Mouse (Mus musculus): ENCODE data around the gene Lrfn4. TPM values are rescaled to one million over a fixed set of nuclear protein-coding genes. Genes with fewer than 3 reads are reported as not detected.
A peak's percentile ranks its signal among the peaks of the same experiment; 100 is the strongest.

Gene Lrfn4
- polyA plus RNA-seq, 1 experiment: 0.18 TPM

- TF ChIP-seq TAL1 (IDR thresholded peaks at IDR 0.05; ENCODE audit: low read length): no peak
- no peak for TF ChIP-seq GATA1 (IDR thresholded peaks at IDR 0.05; ENCODE audit: low read length)
- peaks cover 48% of the 10 kb centered on the region for H3K36me3 ChIP-seq (ENCODE audit: control insufficient read depth)
- H3K9me3 ChIP-seq (ENCODE audit: control insufficient read depth, low read length): no peaks in the 10 kb centered on the region
- H3K27me3 ChIP-seq (ENCODE audit: control insufficient read depth): no peaks in the 10 kb centered on the region
- H3K4me1 ChIP-seq (ENCODE audit: control insufficient read depth): peaks cover 36% of the 10 kb centered on the region
- H3K4me3 ChIP-seq (replicated peaks): peak overlapping the region; percentile 87
These were observed 9.1 kb upstream of the Lrfn4 start for GRCm38 (mm10) chr19:4624406-4625178.

GRCm38 (mm10) chr19:4624006-4624405 lies 8.5 kb upstream of the Lrfn4 start:
- no peaks in the 10 kb centered on the region for H3K27me3 ChIP-seq (ENCODE audit: control insufficient read depth)
- peak overlapping the region; percentile 87 for H3K4me3 ChIP-seq (replicated peaks)
- TF ChIP-seq GATA1 (IDR thresholded peaks at IDR 0.05; ENCODE audit: low read length) (no peak), TAL1 (IDR thresholded peaks at IDR 0.05; ENCODE audit: low read length) (no peak)
- H3K4me1 ChIP-seq (ENCODE audit: control insufficient read depth): peaks cover 36% of the 10 kb centered on the region
- H3K9me3 ChIP-seq (ENCODE audit: control insufficient read depth, low read length): no peaks in the 10 kb centered on the region
- H3K36me3 ChIP-seq (ENCODE audit: control insufficient read depth): peaks cover 54% of the 10 kb centered on the region

GRCm38 (mm10) chr19:4623419-4623818 lies 8.0 kb upstream of the Lrfn4 start:
- TF ChIP-seq GATA1 (IDR thresholded peaks at IDR 0.05; ENCODE audit: low read length): no peak
- no peak for TF ChIP-seq TAL1 (IDR thresholded peaks at IDR 0.05; ENCODE audit: low read length)
- Histone ChIP-seq H3K27me3 (ENCODE audit: control insufficient read depth) (no peaks in the 10 kb centered on the region), H3K36me3 (ENCODE audit: control insufficient read depth) (peaks cover 60% of the 10 kb centered on the region), H3K4me3 (replicated peaks) (no peak overlapping the region), H3K4me1 (ENCODE audit: control insufficient read depth) (peaks cover 36% of the 10 kb centered on the region), H3K9me3 (ENCODE audit: control insufficient read depth, low read length) (no peaks in the 10 kb centered on the region)

GRCm38 (mm10) chr19:4622780-4623179 lies 7.3 kb upstream of the Lrfn4 start:
- peaks cover 66% of the 10 kb centered on the region for H3K36me3 ChIP-seq (ENCODE audit: control insufficient read depth)
- H3K27me3 ChIP-seq (ENCODE audit: control insufficient read depth): 0 out of 2 replicates have a peak, but pooled peaks cover under 1% of the 10 kb centered on the region
- no peak overlapping the region for H3K4me3 ChIP-seq (replicated peaks)
- H3K9me3 ChIP-seq (ENCODE audit: control insufficient read depth, low read length): no peaks in the 10 kb centered on the region
- TF ChIP-seq TAL1 (IDR thresholded peaks at IDR 0.05; ENCODE audit: low read length): no peak
- H3K4me1 ChIP-seq (ENCODE audit: control insufficient read depth): peaks cover 36% of the 10 kb centered on the region

GRCm38 (mm10) chr19:4620721-4621120 lies 5.3 kb upstream of the Lrfn4 start:
- TF ChIP-seq GATA1 (IDR thresholded peaks at IDR 0.05; ENCODE audit: low read length) (no peak), TAL1 (IDR thresholded peaks at IDR 0.05; ENCODE audit: low read length) (no peak)
- no peaks in the 10 kb centered on the region for H3K9me3 ChIP-seq (ENCODE audit: control insufficient read depth, low read length)
- H3K27me3 ChIP-seq (ENCODE audit: control insufficient read depth): peaks cover 19% of the 10 kb centered on the region
- peaks cover 73% of the 10 kb centered on the region for H3K36me3 ChIP-seq (ENCODE audit: control insufficient read depth)
- H3K4me1 ChIP-seq (ENCODE audit: control insufficient read depth): peaks cover 34% of the 10 kb centered on the region
- no peak overlapping the region for H3K4me3 ChIP-seq (replicated peaks)

GRCm38 (mm10) chr19:4619461-4619860 lies 4.0 kb upstream of the Lrfn4 start:
- H3K27me3 ChIP-seq (ENCODE audit: control insufficient read depth): peaks cover 32% of the 10 kb centered on the region
- no peak for TF ChIP-seq TAL1 (IDR thresholded peaks at IDR 0.05; ENCODE audit: low read length)
- TF ChIP-seq GATA1 (IDR thresholded peaks at IDR 0.05; ENCODE audit: low read length): no peak
- no peak overlapping the region for H3K4me3 ChIP-seq (replicated peaks)
- no peaks in the 10 kb centered on the region for H3K9me3 ChIP-seq (ENCODE audit: control insufficient read depth, low read length)
- H3K4me1 ChIP-seq (ENCODE audit: control insufficient read depth): peaks cover 39% of the 10 kb centered on the region
- peaks cover 73% of the 10 kb centered on the region for H3K36me3 ChIP-seq (ENCODE audit: control insufficient read depth)

GRCm38 (mm10) chr19:4618183-4618582 lies 2.7 kb upstream of the Lrfn4 start:
- Histone ChIP-seq H3K4me3 (replicated peaks) (no peak overlapping the region), H3K4me1 (ENCODE audit: control insufficient read depth) (peaks cover 32% of the 10 kb centered on the region), H3K36me3 (ENCODE audit: control insufficient read depth) (peaks cover 72% of the 10 kb centered on the region), H3K27me3 (ENCODE audit: control insufficient read depth) (peaks cover 41% of the 10 kb centered on the region), H3K9me3 (ENCODE audit: control insufficient read depth, low read length) (no peaks in the 10 kb centered on the region)
- TF ChIP-seq GATA1 (IDR thresholded peaks at IDR 0.05; ENCODE audit: low read length) (no peak), TAL1 (IDR thresholded peaks at IDR 0.05; ENCODE audit: low read length) (no peak)

GRCm38 (mm10) chr19:4616546-4616945 lies 1.1 kb upstream of the Lrfn4 start:
- Histone ChIP-seq H3K4me3 (replicated peaks) (no peak overlapping the region), H3K27me3 (ENCODE audit: control insufficient read depth) (peaks cover 41% of the 10 kb centered on the region), H3K4me1 (ENCODE audit: control insufficient read depth) (peaks cover 35% of the 10 kb centered on the region), H3K9me3 (ENCODE audit: control insufficient read depth, low read length) (no peaks in the 10 kb centered on the region), H3K36me3 (ENCODE audit: control insufficient read depth) (peaks cover 72% of the 10 kb centered on the region)
- TF ChIP-seq TAL1 (IDR thresholded peaks at IDR 0.05; ENCODE audit: low read length) (no peak), GATA1 (IDR thresholded peaks at IDR 0.05; ENCODE audit: low read length) (no peak)

GRCm38 (mm10) chr19:4614305-4615150 lies 939 bp downstream of the Lrfn4 start:
- H3K27me3 ChIP-seq (ENCODE audit: control insufficient read depth): peaks cover 41% of the 10 kb centered on the region
- H3K9me3 ChIP-seq (ENCODE audit: control insufficient read depth, low read length): no peaks in the 10 kb centered on the region
- peak overlapping the region; percentile 67 for H3K4me3 ChIP-seq (replicated peaks)
- TF ChIP-seq TAL1 (IDR thresholded peaks at IDR 0.05; ENCODE audit: low read length): no peak
- TF ChIP-seq GATA1 (IDR thresholded peaks at IDR 0.05; ENCODE audit: low read length): no peak
- H3K36me3 ChIP-seq (ENCODE audit: control insufficient read depth): peaks cover 72% of the 10 kb centered on the region
- H3K4me1 ChIP-seq (ENCODE audit: control insufficient read depth): peaks cover 35% of the 10 kb centered on the region

Measured in erythroblast, embryonic 14.5 days (primary cell).